In the genomic region with DNA sequence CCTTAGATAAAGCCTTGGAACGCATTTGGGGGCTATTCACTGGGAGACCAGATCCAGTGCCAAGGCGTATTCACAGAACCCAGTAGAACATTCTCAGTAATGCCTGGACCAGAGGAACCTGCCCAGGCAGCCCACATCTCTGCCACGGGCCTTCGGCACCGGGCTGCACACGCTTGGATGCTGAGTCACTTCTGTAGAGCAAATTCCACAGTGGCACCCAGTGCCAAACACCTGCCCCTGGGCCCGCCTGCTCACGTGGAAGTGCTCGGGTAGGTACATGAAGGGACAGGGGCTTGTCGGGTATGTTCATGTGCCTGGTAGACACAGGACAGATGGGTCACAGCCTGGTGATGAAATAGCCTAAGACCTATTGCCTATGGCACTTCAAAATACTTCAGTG, we compare ENCODE assay signal across 29 mouse cellular contexts.
DNase-seq lines count a peak whose midpoint lies in the region; ATAC-seq and TF ChIP-seq lines count a peak whose summit lies in the region.
"Had no signal": no experiment of that assay in that cellular context is flagged by ENCODE, and none has a peak within 500 bp of the region (broad histone marks: within the 10 kb centered on the region; RNA-seq: fewer than 3 reads in every experiment).

No protein-coding gene starts in this region.

- H3K4me3 ChIP-seq in forebrain, embryonic 11.5 days (ENCODE audit: low read depth, low read length) = no peak overlapping the region
- no peak overlapping the region for H3K4me3 ChIP-seq in forebrain, postnatal 0 days (ENCODE audit: low read depth, low read length)
- H3K4me3 ChIP-seq: embryonic facial prominence, embryonic 12.5 days; embryonic facial prominence, embryonic 15.5 days; forebrain, embryonic 13.5 days; gastrocnemius, adult 2 months; heart, embryonic 12.5 days; heart, embryonic 15.5 days had no signal

- TF ChIP-seq CTCF in forebrain, postnatal 0 days (IDR thresholded peaks at IDR 0.05; ENCODE audit: low read depth) = no peak

- H3K4me2 ChIP-seq in forebrain, embryonic 11.5 days (ENCODE audit: low read depth, low read length, severe bottlenecking) = no peak overlapping the region
- no peak overlapping the region for H3K4me2 ChIP-seq in forebrain, postnatal 0 days (ENCODE audit: low read depth)
- H3K4me2 ChIP-seq: embryonic facial prominence, embryonic 12.5 days; embryonic facial prominence, embryonic 15.5 days; forebrain, embryonic 13.5 days; heart, embryonic 12.5 days; heart, embryonic 15.5 days; hindbrain, embryonic 14.5 days had no signal

- H3K9ac ChIP-seq in forebrain, embryonic 11.5 days (ENCODE audit: low read length) = no peak overlapping the region
- H3K9ac ChIP-seq in forebrain, postnatal 0 days = no peak overlapping the region
- H3K9ac ChIP-seq: embryonic facial prominence, embryonic 12.5 days; embryonic facial prominence, embryonic 15.5 days; forebrain, embryonic 13.5 days; heart, embryonic 12.5 days; heart, embryonic 15.5 days; hindbrain, embryonic 14.5 days had no signal

- H3K4me1 ChIP-seq in forebrain, embryonic 11.5 days (replicated peaks; ENCODE audit: control insufficient read depth, insufficient read depth, low read length) = no peaks in the 10 kb centered on the region
- no peaks in the 10 kb centered on the region for H3K4me1 ChIP-seq in forebrain, postnatal 0 days (ENCODE audit: insufficient read depth)
- H3K4me1 ChIP-seq: embryonic facial prominence, embryonic 12.5 days; forebrain, embryonic 13.5 days; heart, embryonic 12.5 days had no signal

- no peaks in the 10 kb centered on the region for H3K27me3 ChIP-seq in forebrain, embryonic 11.5 days (ENCODE audit: control insufficient read depth, insufficient read depth, low read length)
- no peaks in the 10 kb centered on the region for H3K27me3 ChIP-seq in forebrain, postnatal 0 days (ENCODE audit: insufficient read depth, low read length)
- H3K27me3 ChIP-seq: CH12.LX; embryonic facial prominence, embryonic 12.5 days; forebrain, embryonic 13.5 days; Patski had no signal

- 94% methylated on average over 10 of the region's 10 CpGs for WGBS in forebrain, embryonic 11.5 days
- WGBS in forebrain, postnatal 0 days = 95% methylated on average over 10 of the region's 10 CpGs

- no peaks in the 10 kb centered on the region for H3K9me3 ChIP-seq in forebrain, embryonic 11.5 days (ENCODE audit: control insufficient read depth, low read length)
- no peaks in the 10 kb centered on the region for H3K9me3 ChIP-seq in forebrain, postnatal 0 days (ENCODE audit: low read length)
- H3K9me3 ChIP-seq: embryonic facial prominence, embryonic 12.5 days; embryonic facial prominence, embryonic 15.5 days; forebrain, embryonic 13.5 days; G1E; heart, embryonic 12.5 days; heart, embryonic 15.5 days had no signal

- no peak overlapping the region for H3K27ac ChIP-seq in forebrain, embryonic 11.5 days (ENCODE audit: low read depth, low read length)
- H3K27ac ChIP-seq in forebrain, postnatal 0 days (ENCODE audit: low read depth, low read length) = no peak overlapping the region
- H3K27ac ChIP-seq: embryonic facial prominence, embryonic 12.5 days; embryonic facial prominence, embryonic 15.5 days; forebrain, embryonic 13.5 days; gastrocnemius, adult 2 months; heart, embryonic 15.5 days; hindbrain, embryonic 14.5 days; hindbrain, postnatal 0 days had no signal

- DNase-seq in forebrain, embryonic 11.5 days (ENCODE audit: low spot score) = peak; percentile 17
- no peak for DNase-seq in forebrain, postnatal 0 days
- DNase-seq in urinary bladder, adult 2 months (ENCODE audit: low spot score) = peak; percentile 32
- DNase-seq in urinary bladder, postnatal 10 days (ENCODE audit: low spot score) = no peak
- peak; percentile 31 for DNase-seq in urinary bladder, postnatal 25 days (ENCODE audit: low spot score)
- DNase-seq in heart, adult 18-20 months = no peak
- no peak for DNase-seq in right cerebral cortex, postnatal 25 days
- DNase-seq: adrenal gland, postnatal 10 days; adrenal gland, postnatal 36 days; B cell, adult 2 months; cerebellum, adult 18-20 months; cerebellum, adult 9-10 months; cerebellum, postnatal 14 days; gastrocnemius, adult 2 months; gastrocnemius, postnatal 14 days; heart, adult 11 months; heart, postnatal 10 days; heart, postnatal 4 days had no signal

- no peak for ATAC-seq in forebrain, embryonic 11.5 days (replicated peaks; ENCODE audit: low FRiP score)
- no peak for ATAC-seq in forebrain, postnatal 0 days
- ATAC-seq: forebrain, embryonic 13.5 days; forebrain, embryonic 16.5 days; hindbrain, postnatal 0 days; Patski had no signal

- no peaks in the 10 kb centered on the region for H3K36me3 ChIP-seq in forebrain, embryonic 11.5 days (ENCODE audit: control insufficient read depth, insufficient read depth, low read length)
- no peaks in the 10 kb centered on the region for H3K36me3 ChIP-seq in forebrain, postnatal 0 days (ENCODE audit: insufficient read depth)
- H3K36me3 ChIP-seq: embryonic facial prominence, embryonic 12.5 days; embryonic facial prominence, embryonic 15.5 days; G1E; heart, embryonic 12.5 days; heart, embryonic 15.5 days had no signal

Comparison
In these comparisons a context has a peak if more than half of its experiments do, and no peak if none do; other contexts are left out.
1. DNase-seq: peak in forebrain, embryonic 11.5 days (single experiment), urinary bladder, adult 2 months (single experiment) and urinary bladder, postnatal 25 days (single experiment); none in forebrain, postnatal 0 days (single experiment), urinary bladder, postnatal 10 days (single experiment), heart, adult 18-20 months (0 of 2) and right cerebral cortex, postnatal 25 days (single experiment).